Mouse (Mus musculus): ENCODE measurements around the gene Paqr7.

GRCm38 (mm10) chr4:134469985-134470384, 26.5 kb upstream of the Paqr7 start:
- TF ChIP-seq CTCF (IDR thresholded peaks at IDR 0.05 in 2 of 3, conservative IDR thresholded peaks at IDR 0.05 in 1 of 3; ENCODE audit: control insufficient read depth in 1 of 3, insufficient read depth in 1 of 3, low read depth in 2 of 3, low read length in 3 of 3, poor library complexity in 1 of 3, severe bottlenecking in 1 of 3) (no peak), POLR2A (IDR thresholded peaks at IDR 0.05; ENCODE audit: control insufficient read depth in 1 of 2, insufficient read depth in 1 of 2, low read depth in 1 of 2, low read length in 2 of 2, poor library complexity in 1 of 2) (no peak), UBTF (IDR thresholded peaks at IDR 0.05; ENCODE audit: borderline replicate concordance, insufficient read depth, low read depth, low read length) (no peak), USF1 (IDR thresholded peaks at IDR 0.05; ENCODE audit: low read depth, low read length) (no peak), POLR2AphosphoS5 (IDR thresholded peaks at IDR 0.05; ENCODE audit: borderline replicate concordance, low read depth, low read length) (no peak), ZNF384 (IDR thresholded peaks at IDR 0.05; ENCODE audit: low read depth, low read length) (no peak), CHD1 (IDR thresholded peaks at IDR 0.05; ENCODE audit: low read depth, low read length) (no peak)

Data from MEL (cell line).